Mouse (Mus musculus): Measurements from ENCODE around the gene B230118H07Rik.

DNA sequence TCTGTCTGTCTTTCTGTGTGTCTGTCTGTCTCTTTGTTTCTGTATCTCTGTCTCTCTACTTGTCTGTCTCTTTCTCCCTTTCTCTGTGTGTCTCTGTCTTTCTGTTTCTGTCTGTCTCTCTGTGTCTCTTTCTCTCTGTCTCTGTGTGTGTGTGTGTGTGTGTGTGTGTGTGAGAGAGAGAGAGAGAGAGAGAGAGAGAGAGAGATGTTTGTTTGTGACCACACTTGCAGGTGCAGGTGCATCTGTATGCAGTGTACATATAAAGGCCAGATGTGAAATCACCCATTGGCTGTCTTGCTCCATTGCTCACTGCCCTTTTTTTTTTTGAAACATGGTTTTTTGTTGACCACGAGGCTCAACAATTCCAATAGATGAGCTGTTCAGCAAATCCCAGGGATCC, 1.1 kb upstream of the B230118H07Rik start:
- TF ChIP-seq CTCF (IDR thresholded peaks at IDR 0.05; ENCODE audit: borderline replicate concordance, extremely low read depth, insufficient read depth, insufficient read length) (no peak), POLR2A (IDR thresholded peaks at IDR 0.05; ENCODE audit: borderline replicate concordance, extremely low read depth, insufficient read depth, insufficient read length, poor library complexity, severe bottlenecking) (no peak)

Data from brain, embryonic 14.5 days (tissue).